Mouse (Mus musculus) kidney, embryonic 15.5 days (tissue): ENCODE measurements at regions not wholly inside any gene's neighbourhood (a gene's known extent, or its start where the extent isn't known, plus 50 kb on each side); places are given as distances from the start of the nearest gene placed in this dataset.

ENCODE experiments used
- ATAC-seq: fragments of 200-750 bp; cut with Nextera tagmentation; replicated peaks from 2 replicates; pipeline ENCODE4 v1.8.0; 2017; ENCODE audit warnings: moderate TSS enrichment; ENCODE audit not compliant: low FRiP score
- H3K27ac ChIP-seq: fragments of 300-500 bp; sonication (generic); 2 replicates; pipeline ENCODE4 v1.5.1; 2015; ENCODE audit warnings: mild to moderate bottlenecking, inconsistent platforms
- H3K27me3 ChIP-seq: fragments of 300-500 bp; sonication (generic); 2 replicates; pipeline ENCODE4 v1.6.1; 2015; ENCODE audit warnings: inconsistent platforms
- H3K36me3 ChIP-seq: fragments of 300-500 bp; sonication (generic); 2 replicates; pipeline ENCODE4 v1.6.1; 2015; ENCODE audit warnings: inconsistent platforms
- H3K4me1 ChIP-seq: fragments of 300-500 bp; sonication (generic); 2 replicates; pipeline ENCODE4 v1.6.1; 2015; ENCODE audit warnings: inconsistent platforms
- H3K4me2 ChIP-seq: fragments of 300-500 bp; sonication (generic); 2 replicates; pipeline ENCODE4 v1.6.1; 2015; ENCODE audit warnings: moderate library complexity, mild to moderate bottlenecking, inconsistent platforms
- H3K4me3 ChIP-seq: fragments of 300-500 bp; sonication (generic); replicated peaks from 2 replicates; pipeline ENCODE4 v1.5.1; 2015; ENCODE audit warnings: mild to moderate bottlenecking, inconsistent platforms
- H3K9ac ChIP-seq: fragments of 300-500 bp; sonication (generic); 2 replicates; pipeline ENCODE4 v1.6.1; 2015; ENCODE audit warnings: mild to moderate bottlenecking, inconsistent platforms
- H3K9me3 ChIP-seq: fragments of 300-500 bp; sonication (generic); replicated peaks from 2 replicates; pipeline ENCODE4 v1.6.1; 2016; ENCODE audit warnings: inconsistent platforms
- WGBS: fragments of 180-500 bp; shearing (Covaris S2); methylation state at CpG from one replicate; pipeline ENCODE4 v1.1.7; 2015; ENCODE audit warnings: mixed read lengths; 5-methylcytosine and 5-hydroxymethylcytosine counted together

DNA sequence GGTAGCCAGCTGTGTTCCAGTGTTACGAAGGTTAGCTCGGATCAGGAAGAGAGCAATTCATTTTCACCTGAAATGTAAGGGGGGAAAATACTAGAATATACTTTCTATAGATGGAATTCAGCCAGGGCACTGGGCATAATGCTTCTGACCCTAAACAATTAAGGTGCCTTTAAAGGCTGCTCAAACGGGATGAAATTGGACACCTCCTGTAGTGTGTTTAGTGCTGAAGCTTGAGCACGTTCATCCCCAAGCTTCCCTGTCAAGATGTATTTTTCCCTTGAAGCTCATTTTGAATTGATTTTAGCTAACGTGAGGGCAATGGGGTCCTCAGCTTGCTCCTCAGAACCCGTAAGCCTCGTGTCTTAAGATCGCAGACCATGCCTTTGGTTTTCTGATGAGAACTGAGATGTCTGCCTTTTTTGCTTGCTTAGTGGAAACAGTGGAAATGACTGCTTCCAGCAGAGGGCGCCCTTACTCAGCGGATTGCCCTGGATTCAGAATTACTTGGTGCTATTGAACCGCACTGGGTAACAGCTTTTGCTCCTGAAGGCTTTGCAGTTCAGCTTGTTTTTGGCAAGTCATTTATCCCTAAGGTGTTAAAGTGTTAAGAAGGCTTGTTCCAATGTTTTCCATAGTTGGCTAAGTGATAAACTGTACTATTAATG, 74.6 kb upstream of the Fermt1 start:
- H3K36me3 ChIP-seq: no peaks in the 10 kb centered on the region
- no peaks in the 10 kb centered on the region for H3K9me3 ChIP-seq
- 20% methylated on average over 11 of the region's 11 CpGs for WGBS
- ATAC-seq: peak; percentile 78; the same call in 1 of the 2 replicates
- H3K4me2 ChIP-seq: peak overlapping the region; percentile 42
- H3K4me1 ChIP-seq: no peaks in the 10 kb centered on the region
- no peak overlapping the region for H3K4me3 ChIP-seq
- no peaks in the 10 kb centered on the region for H3K27me3 ChIP-seq
- no peak overlapping the region for H3K27ac ChIP-seq
- no peak overlapping the region for H3K9ac ChIP-seq

DNA sequence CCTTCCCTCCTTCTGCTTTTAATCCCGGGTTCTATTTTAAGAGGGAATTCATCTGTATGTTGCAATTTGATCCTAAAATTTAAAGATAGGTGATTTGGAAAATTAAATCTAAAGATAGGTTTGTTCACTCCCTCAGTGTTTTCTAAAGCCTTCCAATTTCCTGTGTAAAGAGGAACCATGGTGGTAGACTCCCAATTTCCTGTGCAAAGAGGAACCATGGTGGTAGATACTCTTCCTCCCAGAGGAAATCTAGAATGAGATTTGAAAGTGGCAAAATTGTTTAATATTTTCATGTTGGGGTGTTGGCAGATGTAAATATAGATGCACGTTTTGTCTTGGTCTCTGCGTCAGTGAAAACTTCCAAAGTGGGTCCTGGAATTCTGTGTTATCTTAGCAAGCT, 75.5 kb upstream of the Fermt1 start:
- Histone ChIP-seq H3K9me3 (no peaks in the 10 kb centered on the region), H3K4me2 (no peak overlapping the region), H3K36me3 (no peaks in the 10 kb centered on the region), H3K27ac (no peak overlapping the region), H3K4me1 (no peaks in the 10 kb centered on the region), H3K4me3 (no peak overlapping the region), H3K9ac (no peak overlapping the region), H3K27me3 (no peaks in the 10 kb centered on the region)
- no peak for ATAC-seq
- WGBS: 89% methylated on average over 3 of the region's 3 CpGs

DNA sequence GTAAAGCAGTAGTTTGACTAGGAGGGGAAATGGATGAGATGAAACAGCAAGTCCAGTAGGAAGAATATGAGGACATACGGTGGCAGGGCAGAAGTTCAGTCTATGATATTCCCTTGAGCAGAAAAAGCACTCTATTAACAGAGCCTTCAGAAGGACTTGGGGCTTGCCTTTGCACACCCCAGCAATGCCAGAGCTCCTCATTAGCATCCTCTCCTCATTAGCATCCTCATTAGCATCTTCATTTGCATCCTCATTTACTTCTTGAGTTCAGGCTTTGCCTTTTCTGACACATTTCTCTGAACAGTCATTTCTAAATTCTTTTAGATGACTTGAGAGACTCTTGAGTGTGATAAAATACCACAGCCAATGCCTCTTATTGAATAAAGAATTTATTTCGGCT, 81.3 kb upstream of the Fermt1 start:
- H3K9me3 ChIP-seq: no peaks in the 10 kb centered on the region

DNA sequence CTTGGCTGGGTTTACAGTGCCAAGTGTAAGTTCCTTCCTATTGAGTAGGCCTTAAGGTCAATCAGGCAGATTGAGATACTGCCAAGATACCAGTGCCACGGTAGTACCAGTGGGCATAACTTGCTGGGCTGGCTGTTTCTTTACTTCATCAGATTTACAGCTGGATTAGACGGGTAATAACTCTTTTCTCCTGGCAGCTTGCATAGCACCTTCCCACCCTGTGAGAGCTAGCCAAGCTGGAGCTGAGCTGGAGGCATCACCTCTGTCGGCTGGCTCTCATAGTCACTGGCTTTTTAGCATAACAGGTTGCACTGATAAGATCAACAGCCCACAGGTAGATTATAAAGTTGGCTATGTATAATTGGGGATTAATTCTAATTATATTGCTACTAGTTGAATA, 89.7 kb upstream of the Fermt1 start:
- H3K27ac ChIP-seq: no peak overlapping the region
- 63% methylated on average over 3 of the region's 3 CpGs for WGBS
- no peak overlapping the region for H3K4me2 ChIP-seq
- ATAC-seq: no peak
- H3K9me3 ChIP-seq: no peaks in the 10 kb centered on the region
- no peak overlapping the region for H3K4me3 ChIP-seq
- no peak overlapping the region for H3K9ac ChIP-seq
- H3K27me3 ChIP-seq: no peaks in the 10 kb centered on the region
- H3K4me1 ChIP-seq: no peaks in the 10 kb centered on the region
- no peaks in the 10 kb centered on the region for H3K36me3 ChIP-seq

More for the DNA sequence above, 81.3 kb upstream of the Fermt1 start:
- Histone ChIP-seq H3K4me1 (no peaks in the 10 kb centered on the region), H3K4me3 (no peak overlapping the region), H3K4me2 (no peak overlapping the region), H3K27ac (no peak overlapping the region), H3K9ac (no peak overlapping the region), H3K36me3 (no peaks in the 10 kb centered on the region), H3K27me3 (no peaks in the 10 kb centered on the region)
- no peak for ATAC-seq
- 87% methylated on average over 2 of the region's 2 CpGs for WGBS

DNA sequence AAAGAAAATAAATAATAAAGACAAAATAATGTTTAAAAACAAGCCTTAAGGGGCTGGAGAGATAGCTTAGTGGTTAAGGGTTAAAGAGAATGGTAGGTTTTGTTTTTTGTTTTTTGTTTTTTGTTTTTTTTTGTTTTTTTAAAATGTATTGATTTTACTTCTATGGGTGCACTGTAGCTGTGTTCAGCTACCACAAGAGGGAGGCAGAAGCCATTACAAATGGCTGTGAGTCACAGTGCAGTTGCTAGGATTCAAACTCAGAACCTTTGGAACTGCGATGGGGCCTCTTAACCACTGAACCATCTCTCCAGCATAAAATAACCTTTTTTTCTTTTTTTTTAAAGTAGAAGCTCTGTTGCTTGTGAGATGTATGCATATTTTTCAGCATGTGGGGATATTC, 95.0 kb upstream of the Fermt1 start:
- Histone ChIP-seq H3K9me3 (no peaks in the 10 kb centered on the region), H3K27me3 (no peaks in the 10 kb centered on the region), H3K36me3 (no peaks in the 10 kb centered on the region), H3K4me3 (no peak overlapping the region), H3K27ac (no peak overlapping the region), H3K4me1 (no peaks in the 10 kb centered on the region), H3K9ac (no peak overlapping the region), H3K4me2 (no peak overlapping the region)
- WGBS: 86% methylated on average over 1 of the region's 1 CpGs
- no peak for ATAC-seq

DNA sequence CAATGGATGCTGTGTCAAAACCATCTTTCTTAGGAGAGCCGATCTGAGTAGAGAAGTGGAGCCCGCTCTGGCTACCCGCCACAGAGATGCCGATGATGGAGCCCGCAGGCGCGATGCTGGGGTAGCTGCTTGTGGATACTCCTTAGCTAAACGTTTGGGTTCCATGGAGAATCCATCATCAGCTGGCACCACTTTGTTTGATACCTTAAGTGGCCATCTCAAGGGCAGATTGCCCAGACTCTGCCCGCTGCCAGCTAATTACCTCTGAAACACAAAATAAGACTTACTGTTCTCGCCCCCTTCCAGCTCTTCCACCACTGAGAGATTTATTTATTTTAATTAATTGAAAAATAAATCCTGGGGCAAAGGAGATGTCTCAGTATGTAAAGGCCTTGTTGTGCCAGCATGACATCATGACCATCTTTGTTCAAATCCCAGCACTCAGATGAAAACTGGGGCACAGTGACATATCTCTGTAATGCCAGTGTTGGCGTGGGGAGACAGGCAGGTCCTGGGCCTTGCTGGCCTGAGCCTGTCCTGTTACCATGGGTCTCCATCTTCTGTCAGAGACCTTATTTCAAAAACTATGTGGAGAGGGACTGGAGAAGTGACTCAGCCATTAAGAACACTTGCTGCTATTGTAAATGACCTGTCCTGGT, 132.1 kb upstream of the Fermt1 start:
- WGBS: 91% methylated on average over 11 of the region's 11 CpGs
- Histone ChIP-seq H3K4me1 (no peaks in the 10 kb centered on the region), H3K4me2 (no peak overlapping the region), H3K36me3 (no peaks in the 10 kb centered on the region), H3K27me3 (no peaks in the 10 kb centered on the region), H3K27ac (no peak overlapping the region), H3K4me3 (no peak overlapping the region), H3K9ac (no peak overlapping the region), H3K9me3 (no peaks in the 10 kb centered on the region)
- ATAC-seq: no peak

DNA sequence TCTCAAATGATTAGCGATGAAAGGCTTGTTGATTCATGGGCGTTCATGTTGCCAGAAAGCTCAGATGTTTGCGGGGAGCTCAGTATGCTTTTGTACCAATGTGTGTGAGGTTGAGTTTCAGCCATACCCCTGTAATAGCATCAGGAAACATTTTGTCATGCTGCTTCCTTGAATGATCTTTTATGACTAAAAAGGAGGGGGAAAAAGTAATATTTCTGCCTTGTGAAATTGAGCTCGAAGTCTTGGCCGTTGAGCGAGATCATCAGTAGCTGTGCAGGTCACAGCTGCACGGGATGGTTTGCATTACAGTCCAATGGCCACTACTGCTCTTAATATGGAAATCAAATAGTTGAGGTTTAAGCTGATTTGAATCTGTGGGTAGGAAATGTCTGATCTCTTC, 145.3 kb upstream of the Fermt1 start:
- H3K9me3 ChIP-seq: no peaks in the 10 kb centered on the region
- H3K4me3 ChIP-seq: no peak overlapping the region
- WGBS: 42% methylated on average over 7 of the region's 7 CpGs
- no peak overlapping the region for H3K4me2 ChIP-seq
- no peaks in the 10 kb centered on the region for H3K27me3 ChIP-seq
- no peak overlapping the region for H3K27ac ChIP-seq
- ATAC-seq: no peak
- no peak overlapping the region for H3K9ac ChIP-seq
- H3K36me3 ChIP-seq: no peaks in the 10 kb centered on the region
- no peaks in the 10 kb centered on the region for H3K4me1 ChIP-seq

DNA sequence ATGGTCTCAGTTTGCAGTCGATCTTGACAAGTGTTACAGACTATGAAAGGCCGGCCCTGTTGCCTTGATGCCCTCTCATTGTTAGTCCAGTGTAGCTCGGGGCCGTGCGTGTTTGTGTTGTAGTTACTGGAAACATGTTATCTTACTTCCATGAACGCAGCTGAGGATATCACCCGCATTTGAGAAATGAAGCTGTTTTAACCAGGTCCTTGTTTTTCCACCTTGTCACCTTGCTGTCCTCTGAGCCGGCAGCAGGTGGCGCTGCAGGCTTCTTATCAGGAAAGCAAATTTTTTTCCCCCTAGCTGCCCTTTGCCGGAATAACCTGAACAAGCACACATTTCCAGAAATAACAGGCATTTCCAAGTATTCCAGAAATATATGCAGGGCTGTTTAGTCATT, 167.9 kb upstream of the Fermt1 start:
- H3K36me3 ChIP-seq: no peaks in the 10 kb centered on the region
- 26% methylated on average over 10 of the region's 10 CpGs for WGBS
- H3K27me3 ChIP-seq: no peaks in the 10 kb centered on the region
- no peak overlapping the region for H3K4me3 ChIP-seq
- H3K9ac ChIP-seq: no peak overlapping the region
- no peaks in the 10 kb centered on the region for H3K4me1 ChIP-seq
- no peak overlapping the region for H3K27ac ChIP-seq
- no peak for ATAC-seq
- H3K4me2 ChIP-seq: no peak overlapping the region
- no peaks in the 10 kb centered on the region for H3K9me3 ChIP-seq

DNA sequence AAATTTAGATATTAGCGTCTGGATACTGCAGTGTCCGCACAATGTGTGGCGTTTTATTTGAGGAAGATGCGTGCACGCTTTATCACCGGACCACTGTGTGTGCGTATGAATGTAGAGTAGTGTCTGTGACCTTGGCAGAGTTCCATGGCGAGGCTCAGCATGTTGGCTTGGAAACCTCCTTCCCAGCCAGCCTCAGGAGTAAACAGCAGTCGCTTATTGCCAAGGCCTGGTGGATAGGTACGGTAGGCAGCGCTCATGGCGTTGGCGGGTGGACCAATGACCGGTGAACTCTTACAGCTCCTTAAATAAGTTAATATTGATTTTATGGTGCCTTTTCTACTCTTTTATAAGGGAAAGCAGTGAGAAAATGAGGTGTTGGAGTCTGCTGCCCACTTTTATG, 172.9 kb upstream of the Fermt1 start:
- no peak overlapping the region for H3K9ac ChIP-seq
- no peaks in the 10 kb centered on the region for H3K36me3 ChIP-seq
- no peak for ATAC-seq
- WGBS: 93% methylated on average over 14 of the region's 14 CpGs
- H3K9me3 ChIP-seq: no peaks in the 10 kb centered on the region
- no peak overlapping the region for H3K27ac ChIP-seq
- no peak overlapping the region for H3K4me3 ChIP-seq
- H3K4me2 ChIP-seq: no peak overlapping the region
- no peaks in the 10 kb centered on the region for H3K4me1 ChIP-seq
- no peaks in the 10 kb centered on the region for H3K27me3 ChIP-seq

DNA sequence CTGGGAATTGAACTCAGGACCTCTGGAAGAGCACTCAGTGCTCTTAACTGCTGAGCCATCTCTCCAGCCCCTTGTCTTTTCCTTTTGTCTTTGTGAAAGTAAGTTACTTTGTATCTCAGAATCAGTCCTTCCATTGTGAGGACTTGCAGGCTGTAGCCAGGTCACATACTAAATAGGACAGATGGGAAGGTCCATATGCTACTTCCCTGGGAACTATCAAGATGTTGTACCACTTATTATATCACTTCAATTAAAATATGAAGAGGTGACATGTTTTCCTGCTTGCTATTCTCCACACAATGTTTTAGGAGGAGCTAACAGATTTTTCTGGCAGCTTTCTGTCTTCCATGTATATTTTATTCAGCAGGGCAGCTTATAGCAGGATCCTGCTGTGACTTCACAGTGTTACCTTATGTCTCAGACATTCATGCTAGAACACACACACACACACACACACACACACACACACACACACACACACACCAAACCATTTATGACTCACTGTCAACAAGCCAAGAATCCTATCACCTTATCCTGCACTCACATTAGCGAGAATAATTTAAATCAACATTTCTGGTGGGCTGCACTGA, 179.6 kb upstream of the Fermt1 start:
- Histone ChIP-seq H3K4me2 (no peak overlapping the region), H3K27ac (no peak overlapping the region), H3K4me1 (no peaks in the 10 kb centered on the region), H3K4me3 (no peak overlapping the region), H3K9me3 (no peaks in the 10 kb centered on the region), H3K27me3 (no peaks in the 10 kb centered on the region), H3K36me3 (no peaks in the 10 kb centered on the region), H3K9ac (no peak overlapping the region)
- no peak for ATAC-seq
- WGBS: 90% methylated on average over 1 of the region's 1 CpGs

DNA sequence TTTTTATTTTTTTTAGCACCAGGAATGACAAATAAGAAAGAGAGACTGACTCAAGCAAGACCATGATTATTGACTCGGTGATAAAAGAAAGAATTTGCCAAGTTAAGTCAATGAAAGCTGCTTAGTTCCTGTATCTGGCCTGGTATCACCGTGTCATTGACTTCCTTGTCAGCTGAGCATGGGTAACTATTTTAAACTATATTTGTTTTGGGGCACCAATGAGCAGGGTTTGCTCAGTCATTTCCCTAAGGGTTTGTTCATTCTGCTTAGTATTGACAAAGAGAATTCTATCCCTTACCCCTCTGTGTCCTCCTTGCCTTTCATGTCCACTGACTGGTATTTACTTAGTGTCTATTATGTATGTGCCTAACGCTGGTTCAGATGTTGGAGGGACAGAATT, 189.2 kb upstream of the Fermt1 start:
- H3K27ac ChIP-seq: no peak overlapping the region
- H3K27me3 ChIP-seq: no peaks in the 10 kb centered on the region
- ATAC-seq: no peak
- H3K4me3 ChIP-seq: no peak overlapping the region
- no peak overlapping the region for H3K9ac ChIP-seq
- H3K4me1 ChIP-seq: 0 out of 2 replicates have a peak, but pooled peaks cover 3% of the 10 kb centered on the region
- WGBS: 76% methylated on average over 3 of the region's 3 CpGs
- no peak overlapping the region for H3K4me2 ChIP-seq
- no peaks in the 10 kb centered on the region for H3K9me3 ChIP-seq
- H3K36me3 ChIP-seq: no peaks in the 10 kb centered on the region

DNA sequence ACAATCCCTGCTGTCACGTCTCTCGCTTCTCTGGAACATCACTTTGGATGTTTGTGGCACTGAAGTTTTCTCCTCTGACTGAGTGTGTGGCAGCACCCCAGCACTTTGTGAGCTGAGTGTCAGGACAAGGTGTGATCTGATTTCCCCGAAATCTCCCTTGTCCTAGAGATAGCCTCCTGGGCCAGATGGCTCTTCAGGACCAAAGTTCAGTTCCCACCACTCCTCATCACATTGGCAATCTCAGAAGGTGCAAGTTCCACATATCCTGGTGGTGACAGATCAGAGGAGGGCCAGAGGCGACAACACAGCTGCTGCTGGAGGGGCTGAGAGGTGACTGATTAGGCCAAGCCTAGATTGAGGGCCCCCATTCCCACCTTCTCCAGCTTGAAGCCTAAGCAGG, 193.2 kb upstream of the Fermt1 start:
- ATAC-seq: no peak
- H3K27me3 ChIP-seq: no peaks in the 10 kb centered on the region
- no peak overlapping the region for H3K4me2 ChIP-seq
- H3K4me3 ChIP-seq: no peak overlapping the region
- no peaks in the 10 kb centered on the region for H3K9me3 ChIP-seq
- H3K9ac ChIP-seq: no peak overlapping the region
- H3K36me3 ChIP-seq: no peaks in the 10 kb centered on the region
- 56% methylated on average over 4 of the region's 4 CpGs for WGBS
- 0 out of 2 replicates have a peak, but pooled peaks cover 3% of the 10 kb centered on the region for H3K4me1 ChIP-seq
- no peak overlapping the region for H3K27ac ChIP-seq
